Mouse (Mus musculus) liver, adult 2 months (tissue): ENCODE data around the gene Tnfsf13b. TPM values are rescaled to one million over a fixed set of nuclear protein-coding genes. Genes with fewer than 3 reads are reported as not detected.

ENCODE experiments used
- DNase-seq: peaks from one replicate; pipeline ENCODE4 v3.0.0-alpha.2; 2011; ENCODE audit warnings: low read depth, low spot score; ENCODE audit errors: extremely low read depth
- H3K27ac ChIP-seq: fragments of 200-500 bp; replicated peaks from 2 replicates; pipeline ENCODE4 v1.5.1; 2012; ENCODE audit warnings: low read depth, mild to moderate bottlenecking, control low read depth, inconsistent platforms, low read length; ENCODE audit not compliant: insufficient read depth
- H3K27me3 ChIP-seq: fragments of 200-500 bp; 2 replicates; pipeline ENCODE4 v1.6.1; 2012; ENCODE audit warnings: mild to moderate bottlenecking, moderate library complexity, low read length, inconsistent platforms; ENCODE audit not compliant: control insufficient read depth, insufficient read depth
- H3K36me3 ChIP-seq: fragments of 200-500 bp; 2 replicates; pipeline ENCODE4 v1.6.1; 2012; ENCODE audit warnings: low read length, inconsistent platforms; ENCODE audit not compliant: control insufficient read depth, insufficient read depth
- H3K4me1 ChIP-seq: fragments of 200-500 bp; 2 replicates; pipeline ENCODE4 v1.6.1; 2011; ENCODE audit warnings: low read length; ENCODE audit not compliant: control insufficient read depth, insufficient read depth
- H3K4me3 ChIP-seq: fragments of 200-500 bp; 2 replicates; pipeline ENCODE4 v1.5.1; 2011; ENCODE audit warnings: low read depth, mild to moderate bottlenecking, control low read depth, low read length, moderate library complexity; ENCODE audit not compliant: insufficient read depth
- H3K79me2 ChIP-seq: fragments of 200-500 bp; 2 replicates; pipeline ENCODE4 v1.6.1; 2012; ENCODE audit warnings: inconsistent platforms, mild to moderate bottlenecking, low read length, moderate library complexity; ENCODE audit not compliant: control insufficient read depth, insufficient read depth
- H3K9ac ChIP-seq: fragments of 200-500 bp; 2 replicates; pipeline ENCODE4 v1.6.1; 2012; ENCODE audit warnings: low read depth, mild to moderate bottlenecking, control low read depth, inconsistent platforms, low read length
- CTCF ChIP-seq: fragments of 200-500 bp; IDR thresholded peaks from 2 replicates; pipeline ENCODE4 v1.5.1; 2011; ENCODE audit warnings: low read depth, low read length, control low read depth
- POLR2A ChIP-seq: fragments of 200-500 bp; IDR thresholded peaks from 2 replicates; pipeline ENCODE4 v1.6.1; 2011; ENCODE audit warnings: low read length, control low read depth; ENCODE audit not compliant: insufficient read depth; ENCODE audit errors: extremely low read depth
- WGBS: fragments of 180-500 bp; shearing (Covaris S2); methylation state at CpG from one replicate; pipeline ENCODE4 v1.1.7; 2018; 5-methylcytosine and 5-hydroxymethylcytosine counted together
- polyA plus RNA-seq: library from polyadenylated mRNA; depleted of rRNA; stranded (reverse); fragments of >200 nt; gene quantifications from 2 replicates; pipeline ENCODE4 v1.2.3, GENCODE M21; 2012
- total RNA-seq: library from RNA; depleted of rRNA; stranded (reverse); fragments of >200 nt; gene quantifications from 2 replicates; pipeline ENCODE4 v1.2.3, GENCODE M21; 2014

The Tnfsf13b gene
- total and polyA plus RNA-seq, 2 experiments: 0.11 to 0.37 TPM

DNA sequence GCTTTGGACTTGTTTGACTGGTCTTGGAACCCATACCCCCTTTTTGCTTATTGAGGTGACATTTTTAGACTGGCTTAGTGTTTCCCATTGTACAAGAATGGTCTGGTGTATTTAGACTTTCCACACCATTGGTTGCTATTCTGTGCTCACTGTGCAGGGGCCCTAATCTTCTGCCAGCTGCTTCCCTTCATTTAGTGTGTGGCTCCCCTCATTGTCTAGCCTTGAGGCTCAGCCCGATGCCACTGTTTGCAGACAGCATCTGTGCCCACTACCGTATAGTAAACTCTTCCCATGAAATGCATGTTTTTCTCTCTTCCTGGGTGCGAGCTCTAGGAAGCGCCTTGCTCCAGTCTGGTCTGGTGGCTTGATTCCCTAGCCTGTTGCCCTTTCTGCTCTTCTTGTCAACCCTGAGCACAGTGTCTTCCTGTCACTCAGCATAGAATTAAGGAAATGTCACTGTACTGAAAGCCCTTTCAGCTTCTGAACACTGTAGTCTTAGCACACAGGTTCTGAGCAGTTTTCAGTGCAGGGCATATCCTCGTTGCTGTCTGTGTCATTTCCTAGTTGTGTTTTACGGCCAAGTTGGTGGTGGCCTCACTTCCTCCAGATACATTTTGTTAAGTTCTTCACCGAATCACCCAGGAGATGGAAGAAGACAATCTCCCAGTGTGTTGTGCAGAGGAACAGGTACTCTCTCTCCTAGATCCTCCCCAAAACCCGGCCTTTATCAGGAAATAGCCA, 24.2 kb downstream of the Tnfsf13b start:
- Histone ChIP-seq H3K4me3 (no peak overlapping the region), H3K4me1 (peaks cover 2% of the 10 kb centered on the region; the same call in 1 of the 2 replicates), H3K9ac (no peak overlapping the region), H3K79me2 (no peaks in the 10 kb centered on the region), H3K36me3 (no peaks in the 10 kb centered on the region), H3K27ac (no peak overlapping the region), H3K27me3 (peaks cover 2% of the 10 kb centered on the region)
- TF ChIP-seq POLR2A (no peak), CTCF (no peak)
- WGBS: 79% methylated on average over 8 of the region's 8 CpGs
- no peak for DNase-seq

DNA sequence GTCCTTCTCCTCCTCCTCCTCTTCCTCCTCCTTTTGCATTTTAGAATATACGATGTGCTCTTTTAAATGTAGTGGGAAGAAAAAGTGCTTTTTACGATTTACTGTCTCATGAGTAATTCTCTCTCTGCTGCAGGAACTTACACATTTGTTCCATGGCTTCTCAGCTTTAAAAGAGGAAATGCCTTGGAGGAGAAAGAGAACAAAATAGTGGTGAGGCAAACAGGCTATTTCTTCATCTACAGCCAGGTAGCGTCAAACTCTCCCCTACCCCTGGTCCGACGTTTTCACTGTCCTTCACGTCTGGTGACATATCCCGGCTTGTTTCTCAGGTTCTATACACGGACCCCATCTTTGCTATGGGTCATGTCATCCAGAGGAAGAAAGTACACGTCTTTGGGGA, 24.9 kb downstream of the Tnfsf13b start:
- TF ChIP-seq CTCF: no peak
- no peak for TF ChIP-seq POLR2A
- no peak overlapping the region for H3K27ac ChIP-seq
- no peaks in the 10 kb centered on the region for H3K36me3 ChIP-seq
- no peak overlapping the region for H3K9ac ChIP-seq
- no peak for DNase-seq
- 78% methylated on average over 9 of the region's 9 CpGs for WGBS
- H3K4me3 ChIP-seq: no peak overlapping the region
- H3K4me1 ChIP-seq: peaks cover 2% of the 10 kb centered on the region; the same call in 1 of the 2 replicates
- peaks cover 2% of the 10 kb centered on the region for H3K27me3 ChIP-seq
- no peaks in the 10 kb centered on the region for H3K79me2 ChIP-seq

DNA sequence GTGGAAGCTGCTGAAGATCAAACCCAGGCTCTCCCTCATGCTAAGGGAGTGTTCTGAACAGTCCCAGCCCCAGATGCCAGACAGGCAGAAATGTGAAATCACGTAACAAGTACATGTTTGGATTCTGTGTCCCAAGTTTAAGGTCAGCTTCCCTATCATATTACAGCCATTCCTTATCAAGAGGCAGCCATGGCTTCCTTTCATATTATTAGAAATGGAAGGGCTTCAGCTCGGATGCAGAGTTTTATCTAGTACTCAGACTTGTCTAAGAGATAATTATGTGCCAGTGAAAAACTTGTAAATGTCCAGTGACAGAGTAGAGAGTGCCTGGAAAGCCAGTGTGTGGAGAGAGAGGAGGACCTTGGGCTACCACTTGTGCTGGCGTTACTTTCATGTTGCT, 34.6 kb downstream of the Tnfsf13b start:
- no peak overlapping the region for H3K4me3 ChIP-seq
- no peak overlapping the region for H3K27ac ChIP-seq
- peaks cover 2% of the 10 kb centered on the region for H3K27me3 ChIP-seq
- H3K36me3 ChIP-seq: no peaks in the 10 kb centered on the region
- H3K79me2 ChIP-seq: no peaks in the 10 kb centered on the region
- no peak for DNase-seq
- TF ChIP-seq POLR2A (no peak), CTCF (no peak)
- WGBS: 44% methylated on average over 3 of the region's 3 CpGs
- no peak overlapping the region for H3K9ac ChIP-seq
- H3K4me1 ChIP-seq: no peaks in the 10 kb centered on the region; the same call in 1 of the 2 replicates

DNA sequence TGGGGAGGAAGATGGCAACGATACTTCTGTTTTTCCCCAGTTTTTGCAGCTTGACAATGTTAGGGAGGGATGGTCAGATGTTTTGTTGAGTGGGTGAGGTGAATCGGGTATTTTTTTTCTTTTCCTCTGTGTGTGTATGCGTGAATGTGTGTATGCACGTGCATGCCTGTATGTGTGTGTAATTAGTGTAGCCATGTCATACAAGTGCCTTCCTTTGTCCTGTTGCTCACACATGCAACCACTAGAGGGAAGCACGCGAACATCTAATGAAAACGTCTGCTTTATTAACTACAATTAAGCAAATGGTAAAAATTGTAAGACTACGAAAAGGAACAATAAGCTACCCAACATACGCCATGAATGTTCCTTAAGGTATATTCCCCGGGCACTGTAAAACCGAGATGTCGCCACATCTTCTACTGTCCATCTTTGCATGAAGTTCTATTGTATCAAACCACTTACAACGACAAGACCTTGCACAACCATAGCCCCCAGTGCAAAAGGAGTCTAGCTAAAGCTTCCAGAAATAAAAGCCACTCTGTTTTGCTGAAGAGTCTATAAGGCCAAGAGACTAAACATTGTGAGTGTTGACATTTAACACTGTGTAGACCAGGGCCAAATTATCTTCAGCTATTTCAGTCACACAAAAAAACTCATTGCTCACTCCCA, 37.7 kb downstream of the Tnfsf13b start:
- no peaks in the 10 kb centered on the region; the same call in 1 of the 2 replicates for H3K4me1 ChIP-seq
- TF ChIP-seq CTCF: peak; percentile 43
- TF ChIP-seq POLR2A: no peak
- peak; percentile 29 for DNase-seq
- no peaks in the 10 kb centered on the region for H3K79me2 ChIP-seq
- no peak overlapping the region for H3K4me3 ChIP-seq
- H3K27me3 ChIP-seq: peaks cover 3% of the 10 kb centered on the region
- H3K9ac ChIP-seq: no peak overlapping the region
- 48% methylated on average over 13 of the region's 13 CpGs for WGBS
- no peaks in the 10 kb centered on the region for H3K36me3 ChIP-seq
- H3K27ac ChIP-seq: no peak overlapping the region

DNA sequence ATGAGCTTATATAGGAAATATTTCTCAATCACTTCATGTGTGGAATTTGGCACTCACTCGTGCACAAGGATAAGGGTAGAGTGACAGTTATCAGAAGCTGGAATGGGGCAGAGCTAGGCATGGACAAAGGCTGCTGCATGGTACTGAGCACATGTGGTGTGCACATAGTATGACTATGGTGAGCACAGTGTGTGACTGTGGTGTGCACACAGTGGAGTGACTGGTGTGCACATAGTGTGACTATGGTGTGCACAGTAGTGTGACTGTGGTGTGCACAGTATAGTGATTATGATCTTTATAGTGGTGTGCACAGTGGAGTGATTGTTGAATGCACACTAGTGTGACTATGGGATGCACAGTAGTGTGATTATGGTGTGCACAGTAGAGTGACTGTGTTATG, 39.5 kb downstream of the Tnfsf13b start:
- no peaks in the 10 kb centered on the region for H3K79me2 ChIP-seq
- TF ChIP-seq POLR2A: no peak
- no peak for TF ChIP-seq CTCF
- DNase-seq: no peak
- H3K4me3 ChIP-seq: no peak overlapping the region
- WGBS: 33% methylated on average over 1 of the region's 1 CpGs
- H3K4me1 ChIP-seq: no peaks in the 10 kb centered on the region
- H3K9ac ChIP-seq: no peak overlapping the region
- no peaks in the 10 kb centered on the region for H3K36me3 ChIP-seq
- H3K27me3 ChIP-seq: peaks cover 3% of the 10 kb centered on the region
- no peak overlapping the region for H3K27ac ChIP-seq

DNA sequence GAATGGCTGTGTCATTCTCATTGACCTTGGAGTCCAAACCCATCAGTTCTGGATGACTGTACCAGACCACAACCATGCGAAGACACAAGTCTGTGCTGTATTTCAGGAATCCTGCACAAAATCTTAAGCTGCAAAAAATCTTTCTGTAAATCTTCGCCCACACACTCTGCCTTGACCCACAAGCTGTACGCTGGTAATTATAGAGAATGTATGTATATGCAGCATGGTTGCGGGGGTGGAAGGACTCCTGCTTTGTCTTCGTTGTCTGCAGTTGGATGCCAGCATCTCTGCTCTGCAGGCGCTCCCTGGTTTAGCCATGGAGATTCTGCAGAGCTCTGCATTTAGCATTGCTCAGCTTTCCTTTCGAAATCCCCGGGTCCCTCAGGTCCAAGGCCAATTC, 42.9 kb downstream of the Tnfsf13b start:
- WGBS: 71% methylated on average over 8 of the region's 8 CpGs
- H3K9ac ChIP-seq: no peak overlapping the region
- no peak overlapping the region for H3K27ac ChIP-seq
- no peak for TF ChIP-seq POLR2A
- no peak for TF ChIP-seq CTCF
- no peaks in the 10 kb centered on the region for H3K36me3 ChIP-seq
- H3K4me1 ChIP-seq: no peaks in the 10 kb centered on the region
- no peak for DNase-seq
- no peaks in the 10 kb centered on the region for H3K79me2 ChIP-seq
- H3K27me3 ChIP-seq: peaks cover 3% of the 10 kb centered on the region; the same call in 1 of the 2 replicates
- H3K4me3 ChIP-seq: no peak overlapping the region
